Mouse (Mus musculus) embryo, embryonic 9.5 days (tissue): ENCODE data around the gene Spns3.
A peak's percentile ranks its signal among the peaks of the same experiment; 100 is the strongest.

Experiments
- DNase-seq: peaks from one replicate; pipeline ENCODE4 v3.0.0-alpha.2; 2017; ENCODE audit errors: extremely low spot score

Spns3 gene

GRCm38 (mm10) chr11:72550134-72550988 is at the start of gene Spns3:
Gene Spns3 (minus strand): TSS chr11:72550506.
- no peak for DNase-seq

GRCm38 (mm10) chr11:72597780-72598179 is 47.5 kb upstream of the Spns3 start:
- no peak for DNase-seq

GRCm38 (mm10) chr11:72595010-72595737 is 44.9 kb upstream of the Spns3 start:
- DNase-seq = no peak

GRCm38 (mm10) chr11:72587537-72588233 is 37.4 kb upstream of the Spns3 start:
- DNase-seq = no peak

- DNase-seq = no peak
These were observed 36.3 kb upstream of the Spns3 start for GRCm38 (mm10) chr11:72586570-72586969.

- DNase-seq = no peak
These were observed 32.8 kb upstream of the Spns3 start for GRCm38 (mm10) chr11:72583092-72583491.

- no peak for DNase-seq
These were observed 32.1 kb upstream of the Spns3 start for GRCm38 (mm10) chr11:72582448-72582705.

- DNase-seq = no peak
These were observed 31.5 kb upstream of the Spns3 start for GRCm38 (mm10) chr11:72581609-72582447.

GRCm38 (mm10) chr11:72578471-72578870 is 28.2 kb upstream of the Spns3 start:
- no peak for DNase-seq

- DNase-seq = peak; percentile 28
These were observed 26.4 kb upstream of the Spns3 start for GRCm38 (mm10) chr11:72576466-72577351.

GRCm38 (mm10) chr11:72576111-72576465 is 25.8 kb upstream of the Spns3 start:
- DNase-seq = no peak

- DNase-seq = no peak
These were observed 23.5 kb upstream of the Spns3 start for GRCm38 (mm10) chr11:72573819-72574218.

GRCm38 (mm10) chr11:72570319-72570979 is 20.1 kb upstream of the Spns3 start:
- peak; percentile 86 for DNase-seq

- DNase-seq = no peak
These were observed 19.5 kb upstream of the Spns3 start for GRCm38 (mm10) chr11:72569671-72570318.

GRCm38 (mm10) chr11:72569051-72569450 is 18.7 kb upstream of the Spns3 start:
- DNase-seq = peak; percentile 33

- DNase-seq = no peak
These were observed 16.6 kb upstream of the Spns3 start for GRCm38 (mm10) chr11:72566816-72567338.

GRCm38 (mm10) chr11:72566304-72566703 is 16.0 kb upstream of the Spns3 start:
- DNase-seq = no peak

GRCm38 (mm10) chr11:72564232-72564807 is 14.0 kb upstream of the Spns3 start:
- peak; percentile 45 for DNase-seq

GRCm38 (mm10) chr11:72560661-72561060 is 10.4 kb upstream of the Spns3 start:
- no peak for DNase-seq
